Mouse (Mus musculus): Measurements from ENCODE around the gene Chchd6. TPM values are rescaled to one million over a fixed set of nuclear protein-coding genes. Genes with fewer than 3 reads are reported as not detected.

The Chchd6 gene
- polyA plus RNA-seq, 1 experiment from 2014 or later = 54.8 TPM

GRCm38 (mm10) chr6:89508263-89508662 is 87.2 kb downstream of the Chchd6 start:
- H3K27ac ChIP-seq = no peak overlapping the region
- H3K9me3 ChIP-seq = no peaks in the 10 kb centered on the region
- H3K27me3 ChIP-seq = no peaks in the 10 kb centered on the region
- no peaks in the 10 kb centered on the region for H3K36me3 ChIP-seq
- H3K4me1 ChIP-seq (replicated peaks) = no peaks in the 10 kb centered on the region
- H3K9ac ChIP-seq (replicated peaks) = no peak overlapping the region
- H3K4me2 ChIP-seq = no peak overlapping the region
- ATAC-seq (ENCODE audit: insufficient number of reproducible peaks, insufficient read depth, low FRiP score, low TSS enrichment, low read depth) = no peak
- H3K4me3 ChIP-seq (replicated peaks) = no peak overlapping the region

- Histone ChIP-seq H3K27ac (no peak overlapping the region), H3K9ac (replicated peaks) (no peak overlapping the region), H3K27me3 (no peaks in the 10 kb centered on the region), H3K36me3 (no peaks in the 10 kb centered on the region), H3K9me3 (no peaks in the 10 kb centered on the region), H3K4me2 (no peak overlapping the region), H3K4me1 (replicated peaks) (peaks cover 10% of the 10 kb centered on the region; the same call in 1 of the 2 replicates), H3K4me3 (replicated peaks) (no peak overlapping the region)
- 85% methylated on average over 1 of the region's 1 CpGs for WGBS
- no peak for ATAC-seq (ENCODE audit: insufficient number of reproducible peaks, insufficient read depth, low FRiP score, low TSS enrichment, low read depth)
Observed at GRCm38 (mm10) chr6:89499961-89500360, 95.5 kb downstream of the Chchd6 start.

- no peak overlapping the region for H3K4me3 ChIP-seq (replicated peaks)
- H3K9me3 ChIP-seq = no peaks in the 10 kb centered on the region
- H3K27ac ChIP-seq = peak overlapping the region; percentile 45; the same call in 1 of the 2 replicates
- H3K27me3 ChIP-seq = no peaks in the 10 kb centered on the region
- H3K36me3 ChIP-seq = no peaks in the 10 kb centered on the region
- no peak overlapping the region for H3K4me2 ChIP-seq
- no peak overlapping the region for H3K9ac ChIP-seq (replicated peaks)
- H3K4me1 ChIP-seq (replicated peaks) = peaks cover 10% of the 10 kb centered on the region; the same call in 1 of the 2 replicates
- 44% methylated on average over 6 of the region's 6 CpGs for WGBS
- peak; percentile 59; the same call in 1 of the 2 replicates for ATAC-seq (ENCODE audit: insufficient number of reproducible peaks, insufficient read depth, low FRiP score, low TSS enrichment, low read depth)
Observed at GRCm38 (mm10) chr6:89498764-89499516, 96.5 kb downstream of the Chchd6 start.

- Histone ChIP-seq H3K4me2 (no peak overlapping the region), H3K9me3 (no peaks in the 10 kb centered on the region), H3K4me3 (replicated peaks) (no peak overlapping the region), H3K27me3 (no peaks in the 10 kb centered on the region), H3K9ac (replicated peaks) (no peak overlapping the region), H3K4me1 (replicated peaks) (peaks cover 10% of the 10 kb centered on the region; the same call in 1 of the 2 replicates), H3K27ac (no peak overlapping the region), H3K36me3 (no peaks in the 10 kb centered on the region)
- no peak for ATAC-seq (ENCODE audit: insufficient number of reproducible peaks, insufficient read depth, low FRiP score, low TSS enrichment, low read depth)
- WGBS = 96% methylated on average over 1 of the region's 1 CpGs
Observed at GRCm38 (mm10) chr6:89496916-89497315, 98.5 kb downstream of the Chchd6 start.

- H3K9me3 ChIP-seq = no peaks in the 10 kb centered on the region
- no peak overlapping the region for H3K4me3 ChIP-seq (replicated peaks)
- no peak overlapping the region for H3K4me2 ChIP-seq
- no peak overlapping the region for H3K27ac ChIP-seq
- H3K4me1 ChIP-seq (replicated peaks) = no peaks in the 10 kb centered on the region
- WGBS = 85% methylated on average over 4 of the region's 4 CpGs
- no peaks in the 10 kb centered on the region for H3K27me3 ChIP-seq
- H3K9ac ChIP-seq (replicated peaks) = no peak overlapping the region
- ATAC-seq (ENCODE audit: insufficient number of reproducible peaks, insufficient read depth, low FRiP score, low TSS enrichment, low read depth) = no peak
- no peaks in the 10 kb centered on the region for H3K36me3 ChIP-seq
Observed at GRCm38 (mm10) chr6:89492368-89492767, 103.1 kb downstream of the Chchd6 start.

GRCm38 (mm10) chr6:89490369-89490768 is 105.1 kb downstream of the Chchd6 start:
- WGBS = 92% methylated on average over 3 of the region's 3 CpGs
- H3K27me3 ChIP-seq = no peaks in the 10 kb centered on the region
- no peak overlapping the region for H3K4me2 ChIP-seq
- H3K9ac ChIP-seq (replicated peaks) = no peak overlapping the region
- no peak overlapping the region for H3K4me3 ChIP-seq (replicated peaks)
- no peak overlapping the region for H3K27ac ChIP-seq
- H3K9me3 ChIP-seq = no peaks in the 10 kb centered on the region
- no peaks in the 10 kb centered on the region for H3K4me1 ChIP-seq (replicated peaks)
- ATAC-seq (ENCODE audit: insufficient number of reproducible peaks, insufficient read depth, low FRiP score, low TSS enrichment, low read depth) = no peak
- H3K36me3 ChIP-seq = no peaks in the 10 kb centered on the region

GRCm38 (mm10) chr6:89489533-89489932 is 105.9 kb downstream of the Chchd6 start:
- Histone ChIP-seq H3K27me3 (no peaks in the 10 kb centered on the region), H3K4me3 (replicated peaks) (no peak overlapping the region), H3K36me3 (no peaks in the 10 kb centered on the region), H3K9ac (replicated peaks) (no peak overlapping the region), H3K27ac (no peak overlapping the region), H3K9me3 (no peaks in the 10 kb centered on the region), H3K4me2 (no peak overlapping the region), H3K4me1 (replicated peaks) (no peaks in the 10 kb centered on the region)
- no peak for ATAC-seq (ENCODE audit: insufficient number of reproducible peaks, insufficient read depth, low FRiP score, low TSS enrichment, low read depth)
- WGBS = 83% methylated on average over 1 of the region's 1 CpGs

- Histone ChIP-seq H3K9me3 (no peaks in the 10 kb centered on the region), H3K4me3 (replicated peaks) (no peak overlapping the region), H3K27me3 (no peaks in the 10 kb centered on the region), H3K27ac (no peak overlapping the region; the same call in 1 of the 2 replicates), H3K4me2 (no peak overlapping the region), H3K36me3 (no peaks in the 10 kb centered on the region), H3K4me1 (replicated peaks) (no peaks in the 10 kb centered on the region), H3K9ac (replicated peaks) (no peak overlapping the region)
- no peak for ATAC-seq (ENCODE audit: insufficient number of reproducible peaks, insufficient read depth, low FRiP score, low TSS enrichment, low read depth)
- WGBS = 51% methylated on average over 4 of the region's 4 CpGs
Observed at GRCm38 (mm10) chr6:89486055-89486454, 109.4 kb downstream of the Chchd6 start.

GRCm38 (mm10) chr6:89481192-89481591 is 114.3 kb downstream of the Chchd6 start:
- 80% methylated on average over 4 of the region's 4 CpGs for WGBS
- Histone ChIP-seq H3K4me2 (no peak overlapping the region), H3K9me3 (no peaks in the 10 kb centered on the region), H3K9ac (replicated peaks) (no peak overlapping the region), H3K4me3 (replicated peaks) (no peak overlapping the region), H3K27ac (no peak overlapping the region), H3K36me3 (no peaks in the 10 kb centered on the region), H3K4me1 (replicated peaks) (no peaks in the 10 kb centered on the region), H3K27me3 (no peaks in the 10 kb centered on the region)
- ATAC-seq (ENCODE audit: insufficient number of reproducible peaks, insufficient read depth, low FRiP score, low TSS enrichment, low read depth) = no peak

GRCm38 (mm10) chr6:89467908-89468307 is 127.5 kb downstream of the Chchd6 start:
- H3K4me1 ChIP-seq (replicated peaks) = no peaks in the 10 kb centered on the region
- no peaks in the 10 kb centered on the region for H3K36me3 ChIP-seq
- H3K27ac ChIP-seq = no peak overlapping the region
- no peak for ATAC-seq (ENCODE audit: insufficient number of reproducible peaks, insufficient read depth, low FRiP score, low TSS enrichment, low read depth)
- no peak overlapping the region for H3K4me2 ChIP-seq
- H3K9ac ChIP-seq (replicated peaks) = no peak overlapping the region
- no peaks in the 10 kb centered on the region for H3K27me3 ChIP-seq
- H3K9me3 ChIP-seq = no peaks in the 10 kb centered on the region
- H3K4me3 ChIP-seq (replicated peaks) = no peak overlapping the region

- H3K4me1 ChIP-seq (replicated peaks) = no peaks in the 10 kb centered on the region
- H3K4me2 ChIP-seq = no peak overlapping the region
- H3K27me3 ChIP-seq = no peaks in the 10 kb centered on the region
- H3K9ac ChIP-seq (replicated peaks) = no peak overlapping the region
- H3K9me3 ChIP-seq = no peaks in the 10 kb centered on the region
- 84% methylated on average over 9 of the region's 9 CpGs for WGBS
- no peak overlapping the region for H3K27ac ChIP-seq
- no peak for ATAC-seq (ENCODE audit: insufficient number of reproducible peaks, insufficient read depth, low FRiP score, low TSS enrichment, low read depth)
- no peak overlapping the region for H3K4me3 ChIP-seq (replicated peaks)
- no peaks in the 10 kb centered on the region for H3K36me3 ChIP-seq
Observed at GRCm38 (mm10) chr6:89467290-89467689, 128.2 kb downstream of the Chchd6 start.

- H3K4me1 ChIP-seq (replicated peaks) = no peaks in the 10 kb centered on the region
- H3K27me3 ChIP-seq = no peaks in the 10 kb centered on the region
- H3K9ac ChIP-seq (replicated peaks) = no peak overlapping the region
- no peak for ATAC-seq (ENCODE audit: insufficient number of reproducible peaks, insufficient read depth, low FRiP score, low TSS enrichment, low read depth)
- 81% methylated on average over 3 of the region's 3 CpGs for WGBS
- no peak overlapping the region for H3K27ac ChIP-seq
- H3K4me2 ChIP-seq = no peak overlapping the region
- no peaks in the 10 kb centered on the region for H3K9me3 ChIP-seq
- H3K36me3 ChIP-seq = no peaks in the 10 kb centered on the region
- no peak overlapping the region for H3K4me3 ChIP-seq (replicated peaks)
Observed at GRCm38 (mm10) chr6:89466875-89467274, 128.6 kb downstream of the Chchd6 start.
